Mouse (Mus musculus): ENCODE measurements at regions not wholly inside any gene's neighbourhood (a gene's known extent, or its start where the extent isn't known, plus 50 kb on each side); places are given as distances from the start of the nearest gene placed in this dataset.

- intact Hi-C loops (cut with DNase I): no loop called here
- H3K9ac ChIP-seq (ENCODE audit: low read depth, low read length): no peak overlapping the region
- 76% methylated on average over 7 of the region's 7 CpGs for WGBS
- no peaks in the 10 kb centered on the region for H3K27me3 ChIP-seq (ENCODE audit: control insufficient read depth, insufficient read depth, low read length)
- H3K36me3 ChIP-seq (ENCODE audit: control insufficient read depth, insufficient read depth, low read length): no peaks in the 10 kb centered on the region
- H3K27ac ChIP-seq: no peak overlapping the region
- no peak for DNase-seq
- TF ChIP-seq EP300 (IDR thresholded peaks at IDR 0.05; ENCODE audit: insufficient read depth, low read depth, low read length) (no peak), CTCF (IDR thresholded peaks at IDR 0.05) (no peak), POLR2A (IDR thresholded peaks at IDR 0.05; ENCODE audit: insufficient read depth, low read depth, low read length) (no peak)
- no peaks in the 10 kb centered on the region for H3K79me2 ChIP-seq (replicated peaks; ENCODE audit: control insufficient read depth, insufficient read depth, low read length)
- no peaks in the 10 kb centered on the region for H3K4me1 ChIP-seq (ENCODE audit: control insufficient read depth, insufficient read depth, low read length)
- no peak overlapping the region for H3K4me3 ChIP-seq
Observed at GRCm38 (mm10) chr1:124825717-124826116, 609.8 kb downstream of the Actr3 start.

- Histone ChIP-seq H3K79me2 (replicated peaks; ENCODE audit: control insufficient read depth, insufficient read depth, low read length) (no peaks in the 10 kb centered on the region), H3K27me3 (ENCODE audit: control insufficient read depth, insufficient read depth, low read length) (no peaks in the 10 kb centered on the region), H3K4me3 (no peak overlapping the region), H3K27ac (no peak overlapping the region), H3K4me1 (ENCODE audit: control insufficient read depth, insufficient read depth, low read length) (no peaks in the 10 kb centered on the region), H3K36me3 (ENCODE audit: control insufficient read depth, insufficient read depth, low read length) (no peaks in the 10 kb centered on the region), H3K9ac (ENCODE audit: low read depth, low read length) (no peak overlapping the region)
- TF ChIP-seq EP300 (IDR thresholded peaks at IDR 0.05; ENCODE audit: insufficient read depth, low read depth, low read length): no peak
- no peak for TF ChIP-seq POLR2A (IDR thresholded peaks at IDR 0.05; ENCODE audit: insufficient read depth, low read depth, low read length)
- no peak for TF ChIP-seq CTCF (IDR thresholded peaks at IDR 0.05)
- intact Hi-C loops (cut with DNase I): no loop called here
- no peak for DNase-seq
- 45% methylated on average over 2 of the region's 2 CpGs for WGBS
Observed at GRCm38 (mm10) chr1:124793026-124793425, 642.5 kb downstream of the Actr3 start.

- DNase-seq: no peak
- Histone ChIP-seq H3K9ac (ENCODE audit: low read depth, low read length) (no peak overlapping the region), H3K79me2 (replicated peaks; ENCODE audit: control insufficient read depth, insufficient read depth, low read length) (no peaks in the 10 kb centered on the region), H3K27ac (no peak overlapping the region), H3K36me3 (ENCODE audit: control insufficient read depth, insufficient read depth, low read length) (no peaks in the 10 kb centered on the region), H3K4me3 (no peak overlapping the region), H3K4me1 (ENCODE audit: control insufficient read depth, insufficient read depth, low read length) (no peaks in the 10 kb centered on the region), H3K27me3 (ENCODE audit: control insufficient read depth, insufficient read depth, low read length) (no peaks in the 10 kb centered on the region)
- no peak for TF ChIP-seq CTCF (IDR thresholded peaks at IDR 0.05)
- TF ChIP-seq POLR2A (IDR thresholded peaks at IDR 0.05; ENCODE audit: insufficient read depth, low read depth, low read length): no peak
- no peak for TF ChIP-seq EP300 (IDR thresholded peaks at IDR 0.05; ENCODE audit: insufficient read depth, low read depth, low read length)
- 74% methylated on average over 2 of the region's 2 CpGs for WGBS
- intact Hi-C loops (cut with DNase I): no loop called here
Observed at GRCm38 (mm10) chr1:124790646-124791045, 644.9 kb downstream of the Actr3 start.

GRCm38 (mm10) chr1:124790130-124790529 is 645.4 kb downstream of the Actr3 start:
- Histone ChIP-seq H3K27ac (no peak overlapping the region), H3K4me1 (ENCODE audit: control insufficient read depth, insufficient read depth, low read length) (no peaks in the 10 kb centered on the region), H3K9ac (ENCODE audit: low read depth, low read length) (no peak overlapping the region), H3K36me3 (ENCODE audit: control insufficient read depth, insufficient read depth, low read length) (no peaks in the 10 kb centered on the region), H3K79me2 (replicated peaks; ENCODE audit: control insufficient read depth, insufficient read depth, low read length) (no peaks in the 10 kb centered on the region), H3K4me3 (no peak overlapping the region), H3K27me3 (ENCODE audit: control insufficient read depth, insufficient read depth, low read length) (no peaks in the 10 kb centered on the region)
- DNase-seq: no peak
- 73% methylated on average over 3 of the region's 3 CpGs for WGBS
- TF ChIP-seq CTCF (IDR thresholded peaks at IDR 0.05): no peak
- no peak for TF ChIP-seq POLR2A (IDR thresholded peaks at IDR 0.05; ENCODE audit: insufficient read depth, low read depth, low read length)
- no peak for TF ChIP-seq EP300 (IDR thresholded peaks at IDR 0.05; ENCODE audit: insufficient read depth, low read depth, low read length)
- intact Hi-C loops (cut with DNase I): no loop called here

GRCm38 (mm10) chr1:124783066-124783465 is 652.5 kb downstream of the Actr3 start:
- 64% methylated on average over 2 of the region's 2 CpGs for WGBS
- TF ChIP-seq POLR2A (IDR thresholded peaks at IDR 0.05; ENCODE audit: insufficient read depth, low read depth, low read length) (no peak), EP300 (IDR thresholded peaks at IDR 0.05; ENCODE audit: insufficient read depth, low read depth, low read length) (no peak), CTCF (IDR thresholded peaks at IDR 0.05) (no peak)

GRCm38 (mm10) chr1:124777685-124778084 is 657.8 kb downstream of the Actr3 start:
- Histone ChIP-seq H3K27ac (no peak overlapping the region), H3K9ac (ENCODE audit: low read depth, low read length) (no peak overlapping the region), H3K27me3 (ENCODE audit: control insufficient read depth, insufficient read depth, low read length) (no peaks in the 10 kb centered on the region), H3K79me2 (replicated peaks; ENCODE audit: control insufficient read depth, insufficient read depth, low read length) (no peaks in the 10 kb centered on the region), H3K4me3 (no peak overlapping the region), H3K36me3 (ENCODE audit: control insufficient read depth, insufficient read depth, low read length) (no peaks in the 10 kb centered on the region), H3K4me1 (ENCODE audit: control insufficient read depth, insufficient read depth, low read length) (no peaks in the 10 kb centered on the region)
- 86% methylated on average over 2 of the region's 2 CpGs for WGBS
- no peak for DNase-seq
- no peak for TF ChIP-seq EP300 (IDR thresholded peaks at IDR 0.05; ENCODE audit: insufficient read depth, low read depth, low read length)
- no peak for TF ChIP-seq POLR2A (IDR thresholded peaks at IDR 0.05; ENCODE audit: insufficient read depth, low read depth, low read length)
- no peak for TF ChIP-seq CTCF (IDR thresholded peaks at IDR 0.05)
- intact Hi-C loops (cut with DNase I): no loop called here

More at GRCm38 (mm10) chr1:124783066-124783465, 652.5 kb downstream of the Actr3 start:
- H3K4me1 ChIP-seq (ENCODE audit: control insufficient read depth, insufficient read depth, low read length): no peaks in the 10 kb centered on the region
- no peak overlapping the region for H3K4me3 ChIP-seq
- H3K27me3 ChIP-seq (ENCODE audit: control insufficient read depth, insufficient read depth, low read length): no peaks in the 10 kb centered on the region
- no peaks in the 10 kb centered on the region for H3K79me2 ChIP-seq (replicated peaks; ENCODE audit: control insufficient read depth, insufficient read depth, low read length)
- no peak for DNase-seq
- no peak overlapping the region for H3K27ac ChIP-seq
- H3K36me3 ChIP-seq (ENCODE audit: control insufficient read depth, insufficient read depth, low read length): no peaks in the 10 kb centered on the region
- intact Hi-C loops (cut with DNase I): no loop called here
- H3K9ac ChIP-seq (ENCODE audit: low read depth, low read length): no peak overlapping the region
